25 mouse cellular contexts compared by ENCODE assay signal in the genomic region with DNA sequence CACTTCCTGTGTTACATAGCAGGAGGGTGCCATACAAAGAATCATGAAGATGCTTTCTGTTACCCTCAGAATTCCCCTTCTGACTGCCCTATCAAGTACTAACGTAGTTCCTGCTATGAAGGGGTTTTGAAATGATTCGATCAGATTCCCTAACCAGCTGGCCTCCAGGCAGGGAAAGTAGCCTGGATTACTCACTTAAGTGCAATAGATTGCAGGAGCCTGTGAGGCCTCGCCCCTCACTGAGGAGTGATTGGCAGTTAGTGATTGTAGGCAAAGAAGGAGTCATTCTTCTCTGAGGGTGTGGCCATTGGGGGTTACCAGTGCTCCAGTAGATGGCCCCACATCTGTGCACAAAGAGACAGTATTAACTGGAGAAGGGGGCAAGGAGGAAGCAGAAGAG.
"Had no signal": no experiment of that assay in that cellular context is flagged by ENCODE, and none has a peak within 500 bp of the region (broad histone marks: within the 10 kb centered on the region; RNA-seq: fewer than 3 reads in every experiment).

No protein-coding gene starts in this region.

- DNase-seq: gastrocnemius, postnatal 14 days; gastrocnemius, postnatal 36 days; heart, postnatal 14 days; heart, postnatal 36 days; kidney, adult 11 months; kidney, adult 2 months; kidney, adult 9 months; kidney, postnatal 14 days; kidney, postnatal 36 days; layer of hippocampus, adult 9-11 months; layer of hippocampus, postnatal 36 days; left cerebral cortex, postnatal 4 days had no signal

- H3K27ac ChIP-seq: heart, embryonic 13.5 days; heart, embryonic 15.5 days; hindbrain, embryonic 13.5 days; hindbrain, embryonic 15.5 days; hindbrain, postnatal 0 days; kidney, embryonic 15.5 days; kidney, postnatal 0 days; limb, embryonic 13.5 days; limb, embryonic 15.5 days; liver, embryonic 12.5 days; liver, embryonic 14.5 days had no signal

- H3K27me3 ChIP-seq: heart, embryonic 13.5 days; heart, embryonic 15.5 days; hindbrain, embryonic 13.5 days; hindbrain, embryonic 15.5 days; kidney, embryonic 15.5 days; limb, embryonic 13.5 days; limb, embryonic 15.5 days; liver, embryonic 12.5 days had no signal

- H3K9ac ChIP-seq: heart, embryonic 13.5 days; heart, embryonic 15.5 days; hindbrain, embryonic 13.5 days; hindbrain, embryonic 15.5 days; kidney, embryonic 15.5 days; limb, embryonic 13.5 days; limb, embryonic 15.5 days; liver, embryonic 12.5 days; liver, embryonic 14.5 days had no signal

- H3K36me3 ChIP-seq: heart, embryonic 13.5 days; heart, embryonic 15.5 days; hindbrain, embryonic 13.5 days; hindbrain, embryonic 15.5 days; kidney, embryonic 15.5 days; limb, embryonic 13.5 days; limb, embryonic 15.5 days; liver, embryonic 12.5 days had no signal

- H3K4me3 ChIP-seq: heart, embryonic 13.5 days; heart, embryonic 15.5 days; hindbrain, embryonic 13.5 days; hindbrain, embryonic 15.5 days; kidney, embryonic 15.5 days; limb, embryonic 13.5 days; limb, embryonic 15.5 days; liver, embryonic 12.5 days had no signal

- H3K9me3 ChIP-seq: heart, embryonic 13.5 days; heart, embryonic 15.5 days; hindbrain, embryonic 13.5 days; hindbrain, embryonic 15.5 days; kidney, embryonic 15.5 days; limb, embryonic 13.5 days; limb, embryonic 15.5 days; liver, embryonic 12.5 days had no signal

- H3K4me2 ChIP-seq: heart, embryonic 11.5 days; heart, embryonic 13.5 days; heart, embryonic 15.5 days; hindbrain, embryonic 13.5 days; hindbrain, embryonic 15.5 days; kidney, embryonic 15.5 days; limb, embryonic 13.5 days; limb, embryonic 15.5 days; liver, embryonic 12.5 days had no signal

- H3K4me1 ChIP-seq: heart, embryonic 15.5 days; hindbrain, embryonic 15.5 days; kidney, embryonic 15.5 days; liver, embryonic 12.5 days had no signal

- ATAC-seq: hindbrain, postnatal 0 days; intestine, embryonic 16.5 days; liver, embryonic 12.5 days had no signal
